Mouse (Mus musculus) ES-Bruce4 (cell line): ENCODE data around the gene Crocc2.

Source experiments
- CTCF ChIP-seq: IDR thresholded peaks from one replicate; pipeline ENCODE4 v1.8.1; 2011; ENCODE audit warnings: low read depth, low read length
- EP300 ChIP-seq: IDR thresholded peaks from 2 replicates; pipeline ENCODE4 v1.6.1; 2011; ENCODE audit warnings: low read depth, low read length; ENCODE audit not compliant: insufficient read depth
- POLR2A ChIP-seq: IDR thresholded peaks from one replicate; pipeline ENCODE4 v1.8.1; 2011; ENCODE audit warnings: low read length; ENCODE audit not compliant: insufficient read depth

DNA sequence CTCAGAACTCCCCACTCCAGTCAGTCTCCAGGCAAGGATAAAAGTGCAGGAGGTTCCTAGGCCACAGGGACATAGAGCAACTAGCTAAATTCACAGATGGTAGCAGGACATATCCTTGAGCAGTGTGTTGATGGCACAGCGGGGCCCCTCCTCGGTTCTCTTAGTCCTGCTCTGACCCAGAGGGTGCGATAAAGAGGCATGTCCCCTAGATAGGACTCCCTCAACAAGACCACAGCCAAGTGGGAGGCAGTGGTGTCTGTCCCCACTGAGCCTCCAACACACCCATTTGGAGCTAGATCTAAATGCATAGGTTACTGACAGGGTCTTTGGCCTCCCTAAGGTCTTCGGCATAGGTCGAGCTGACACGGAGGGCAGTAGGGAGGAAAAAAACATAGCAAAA lies 7.3 kb downstream of the Crocc2 start:
- TF ChIP-seq EP300 (no peak), CTCF (no peak), POLR2A (no peak)
